Mouse (Mus musculus): Measurements from ENCODE around the gene Arap2.

- no peak for TF ChIP-seq CTCF (IDR thresholded peaks at IDR 0.05; ENCODE audit: low read depth)
- no peak for TF ChIP-seq EP300 (IDR thresholded peaks at IDR 0.05; ENCODE audit: low read depth)
These were observed 55.0 kb downstream of the Arap2 start for GRCm38 (mm10) chr5:62710955-62711354.
